Mouse (Mus musculus) urinary bladder, adult 18-20 months (tissue): ENCODE measurements at regions not wholly inside any gene's neighbourhood (a gene's known extent, or its start where the extent isn't known, plus 50 kb on each side); places are given as distances from the start of the nearest gene placed in this dataset.

Source experiments
- DNase-seq, 2 experiments: peaks; one replicate each; pipeline ENCODE4 v3.0.0; 2022; ENCODE audit warnings: low spot score in 2 of 2, mixed read lengths in 2 of 2

GRCm38 (mm10) chr13:101427426-101428221 lies 340.4 kb downstream of the Pik3r1 start:
- DNase-seq = peak in 1 of 2 experiments; percentile 9

DNA sequence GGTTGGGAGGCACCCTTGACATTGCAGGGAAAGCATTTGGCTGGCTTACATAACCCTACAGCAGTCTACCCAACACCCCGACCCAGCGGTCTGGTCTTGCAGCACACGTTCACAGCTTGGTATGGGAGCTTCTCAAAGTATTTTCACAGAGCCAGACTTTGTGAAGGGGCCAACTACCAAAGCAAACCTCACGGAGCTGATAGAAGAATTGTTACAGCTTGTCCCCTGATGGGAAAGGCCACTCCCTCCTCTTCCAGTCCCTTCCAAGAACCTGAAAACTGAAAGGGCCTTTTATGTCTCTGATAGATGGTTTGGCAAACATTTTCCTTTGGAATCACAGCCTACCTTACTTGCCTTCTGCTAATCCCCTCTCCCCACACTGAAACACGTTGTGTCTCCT lies 341.6 kb downstream of the Pik3r1 start:
- DNase-seq = no peak

- peak in 1 of 2 experiments; percentile 59 for DNase-seq
Observed at GRCm38 (mm10) chr13:101422082-101422481, 345.9 kb downstream of the Pik3r1 start.

DNA sequence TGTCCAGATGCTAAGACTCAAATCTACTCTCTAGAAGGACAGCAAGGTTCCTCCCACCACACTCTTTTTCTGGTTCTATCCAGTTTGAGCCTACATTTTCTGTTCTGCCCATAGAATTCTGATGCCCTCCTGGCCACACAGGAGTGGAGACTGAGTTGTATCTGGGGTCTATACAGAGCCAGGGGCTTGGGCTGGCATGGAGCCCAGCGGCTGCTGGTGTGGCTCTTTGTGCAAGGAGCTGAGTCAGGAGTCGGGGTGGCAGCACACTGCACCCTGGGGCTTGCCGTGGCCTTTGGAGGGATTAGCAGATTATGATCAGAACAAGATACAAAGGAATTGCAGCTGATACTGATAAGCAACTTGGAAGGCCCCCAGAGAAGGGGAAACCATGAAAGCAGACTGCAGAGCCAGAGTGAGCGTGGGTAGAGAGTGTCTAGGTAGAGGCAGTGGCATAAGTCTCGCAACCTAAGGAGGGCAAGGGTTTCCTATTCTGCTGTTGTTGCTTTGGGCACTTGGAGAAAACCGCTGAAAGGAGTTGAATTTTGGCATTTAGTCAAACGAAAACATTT lies 348.5 kb downstream of the Pik3r1 start:
- DNase-seq = no peak

- DNase-seq = no peak
Observed at GRCm38 (mm10) chr13:101418272-101418671, 349.7 kb downstream of the Pik3r1 start.

GRCm38 (mm10) chr13:101408885-101409284 lies 359.1 kb downstream of the Pik3r1 start:
- no peak for DNase-seq

DNA sequence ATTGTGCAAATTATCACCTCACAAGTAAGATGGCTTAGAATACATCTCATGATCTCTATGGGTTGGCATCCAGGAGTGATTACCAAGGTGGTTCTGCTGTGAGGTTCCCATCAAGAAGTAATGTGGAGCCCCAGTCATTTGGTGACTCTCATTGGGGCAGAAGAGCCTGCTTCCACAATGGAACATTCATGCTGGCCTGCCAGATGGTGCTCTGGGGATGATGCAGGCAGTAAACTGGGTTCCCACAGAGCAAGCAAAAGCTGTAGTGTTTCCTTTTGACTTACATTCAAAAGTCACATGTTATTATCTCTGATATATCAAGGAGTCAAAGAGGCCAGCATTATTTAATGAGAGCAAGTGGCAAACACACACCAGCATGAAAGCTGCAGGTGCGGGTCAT lies 360.4 kb downstream of the Pik3r1 start:
- DNase-seq = no peak

DNA sequence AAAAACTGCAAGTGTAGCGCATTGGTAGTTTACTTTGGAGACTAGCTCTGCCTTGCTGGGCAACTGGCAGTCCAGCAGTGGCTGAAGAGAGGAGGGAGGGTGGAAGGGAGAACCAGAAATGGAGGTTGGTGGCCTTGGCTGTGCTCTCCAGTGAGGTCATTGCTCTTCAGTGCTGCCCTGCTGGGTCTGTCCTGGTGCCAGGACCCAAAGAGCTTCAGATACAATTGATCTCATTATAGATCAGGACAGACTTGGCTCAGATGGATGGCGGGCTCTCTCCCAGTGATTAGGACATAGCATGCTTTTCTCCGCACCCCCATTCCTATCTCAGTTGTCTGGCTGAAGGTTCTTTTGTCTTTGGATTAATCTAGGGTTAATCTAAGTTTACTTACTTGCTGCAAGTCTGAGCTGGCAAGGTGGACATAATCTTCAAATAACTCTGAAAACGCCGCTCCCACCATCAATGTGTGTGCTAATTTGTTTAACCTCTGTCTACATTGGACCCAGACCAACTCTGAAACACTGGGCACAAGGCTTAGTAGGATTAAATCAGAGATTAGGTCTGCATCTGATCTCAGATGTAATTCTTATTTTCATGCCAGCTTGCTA lies 394.3 kb downstream of the Pik3r1 start:
- DNase-seq = peak; percentile 19 to 39

- DNase-seq = no peak
Observed at GRCm38 (mm10) chr13:101371906-101372305, 396.1 kb downstream of the Pik3r1 start.

DNA sequence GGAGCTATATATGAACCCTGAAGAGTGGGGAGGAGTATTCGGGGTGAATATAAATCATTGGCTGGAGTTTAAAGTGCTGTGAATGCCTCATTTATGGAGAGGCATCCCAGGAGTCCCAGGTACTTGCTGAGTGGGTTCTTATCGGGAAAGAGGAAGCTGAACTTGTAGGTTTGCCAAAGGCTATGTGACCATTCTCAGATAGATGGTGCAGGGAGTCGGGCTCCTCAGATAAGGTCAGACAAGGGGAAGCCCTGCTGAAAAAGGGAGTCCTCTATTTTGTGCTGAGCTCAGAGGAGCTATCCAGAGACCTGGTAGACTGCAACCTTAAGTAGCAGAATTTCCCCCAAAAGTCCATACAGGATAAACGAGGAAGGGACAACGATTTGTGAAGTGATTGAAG lies 399.8 kb downstream of the Pik3r1 start:
- no peak for DNase-seq

DNA sequence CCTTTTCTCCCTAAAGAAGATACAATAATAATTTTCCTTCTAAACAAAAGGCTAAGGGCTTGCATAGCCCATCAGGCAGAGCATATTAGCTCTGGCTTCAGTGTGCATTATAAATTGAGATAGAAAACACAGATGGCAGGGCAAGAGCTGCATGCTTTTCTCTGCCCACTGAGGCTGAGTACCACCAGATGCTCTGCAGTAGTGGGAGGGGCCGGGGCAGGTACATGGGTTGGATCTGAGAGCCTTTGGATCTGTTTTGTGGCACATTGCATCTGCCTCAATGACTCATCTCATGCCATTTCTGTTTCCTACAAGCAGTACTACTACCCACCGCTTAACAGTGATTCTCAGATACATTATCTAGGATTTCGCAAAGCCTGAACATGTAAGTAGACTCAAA lies 412.7 kb downstream of the Pik3r1 start:
- no peak for DNase-seq

- DNase-seq = no peak
Observed at GRCm38 (mm10) chr13:101351123-101351522, 416.9 kb downstream of the Pik3r1 start.

DNA sequence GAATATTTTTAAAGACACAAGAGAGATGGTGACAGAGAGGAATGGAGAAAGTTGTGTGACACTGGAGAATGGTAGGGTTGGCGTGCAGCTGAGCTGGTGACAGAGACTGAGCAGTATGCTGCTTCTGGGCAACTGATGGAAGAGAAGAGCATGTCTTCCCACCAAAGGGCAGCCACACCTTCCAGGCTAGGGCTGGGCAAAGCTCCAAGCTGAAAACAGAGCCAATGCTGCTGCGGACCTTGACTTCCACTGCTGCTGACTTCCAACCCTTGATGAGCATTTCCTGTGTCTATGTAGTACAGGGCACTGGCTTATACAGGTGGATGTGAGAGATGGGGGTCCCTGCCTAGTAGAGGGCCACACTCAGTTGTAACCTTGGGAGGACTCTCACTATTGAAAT lies 418.7 kb downstream of the Pik3r1 start:
- no peak for DNase-seq

GRCm38 (mm10) chr13:101338280-101338872 lies 429.6 kb downstream of the Pik3r1 start:
- DNase-seq = no peak

GRCm38 (mm10) chr13:101318621-101319020 lies 449.4 kb downstream of the Pik3r1 start:
- DNase-seq = no peak

GRCm38 (mm10) chr13:101316336-101316735 lies 451.7 kb downstream of the Pik3r1 start:
- no peak for DNase-seq

- no peak for DNase-seq
Observed at GRCm38 (mm10) chr13:101314040-101314439, 454.0 kb downstream of the Pik3r1 start.

GRCm38 (mm10) chr13:101311634-101312314 lies 456.2 kb downstream of the Pik3r1 start:
- peak in 1 of 2 experiments; percentile 81 for DNase-seq

DNA sequence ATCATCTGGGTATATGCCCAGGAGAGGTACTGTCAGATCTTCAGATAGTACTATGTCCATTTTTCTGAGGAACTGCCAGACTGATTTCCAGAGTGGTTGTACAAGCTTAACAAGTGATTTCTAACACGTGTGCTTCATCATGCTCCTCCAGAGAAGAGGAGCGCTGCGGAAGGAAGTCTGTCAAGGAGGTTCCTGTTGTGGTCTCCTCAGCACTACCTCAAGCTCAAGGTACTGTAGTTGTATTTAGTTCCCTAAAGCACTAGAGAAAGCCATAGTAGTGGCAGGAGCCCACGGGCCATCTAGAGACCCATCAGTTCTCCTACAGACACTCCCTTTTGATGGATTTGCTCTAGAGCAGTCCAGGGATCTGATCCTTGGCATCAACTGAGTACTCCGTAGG lies 459.3 kb downstream of the Pik3r1 start:
- no peak for DNase-seq

DNA sequence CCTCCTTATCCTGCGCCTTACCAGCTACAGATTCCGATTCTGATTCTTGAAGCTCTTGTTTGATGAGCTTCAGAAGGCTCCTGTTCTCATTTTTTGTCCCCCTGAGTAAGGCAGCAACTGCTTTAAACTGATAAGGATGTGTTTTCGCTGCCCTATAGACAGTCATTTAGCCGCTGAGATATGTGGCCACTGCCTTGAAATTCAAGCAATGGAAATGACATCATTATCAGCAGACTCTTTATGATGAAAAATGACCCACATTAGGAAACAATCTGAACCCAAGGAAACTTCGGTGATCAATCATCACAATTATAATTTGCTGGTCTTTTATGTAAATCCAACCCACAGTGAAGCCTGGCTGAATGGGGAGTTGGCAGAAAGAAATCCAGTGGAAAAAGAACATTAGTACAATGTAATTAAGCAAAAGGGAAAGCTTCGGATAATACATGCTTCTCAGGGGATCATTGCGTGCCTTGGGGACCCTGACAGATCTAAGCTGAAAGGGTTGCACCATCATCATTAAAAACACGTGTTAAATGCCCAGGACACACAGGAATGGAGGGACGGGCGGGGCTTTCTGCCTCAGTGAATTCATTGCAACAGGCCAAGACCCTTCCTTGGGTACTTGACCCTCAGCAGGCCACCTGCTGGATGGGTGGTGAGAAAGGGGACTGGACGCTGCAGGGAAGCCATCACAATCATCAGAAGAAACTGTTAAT lies 462.2 kb downstream of the Pik3r1 start:
- no peak for DNase-seq

GRCm38 (mm10) chr13:101305063-101305462 lies 463.0 kb downstream of the Pik3r1 start:
- no peak for DNase-seq
